Mouse (Mus musculus) left cerebral cortex, postnatal 36 days (tissue): ENCODE results near the gene Mid2. TPM values are rescaled to one million over a fixed set of nuclear protein-coding genes. Genes with fewer than 3 reads are reported as not detected.

Experiments
- total RNA-seq, 2 experiments: library from RNA; stranded (reverse); gene quantifications; 2 replicates each; pipeline ENCODE4 v1.2.3; 2021

Mid2 gene
- total RNA-seq, 2 experiments from 2014 or later, result 21.3 to 23.9 TPM

Other genes starting within 250 kb of the Mid2 start
- 10 to 100 TPM; 63.9 to 76.4 TPM for gene Prps1, start 208.0 kb upstream of the Mid2 start, total RNA-seq
- 100 to 1,000 TPM; 126 to 137 TPM for gene Tsc22d3, start 63.9 kb upstream of the Mid2 start, total RNA-seq
- not detected for gene Tex13b, start 148.8 kb downstream of the Mid2 start, total RNA-seq
- gene Vsig1, start 243.0 kb downstream of the Mid2 start, total RNA-seq, result not detected